Mouse (Mus musculus) erythroblast, embryonic 14.5 days (primary cell): ENCODE measurements around the gene Slc8a1.

ENCODE experiments used
- GATA1 ChIP-seq: IDR thresholded peaks from 2 replicates; pipeline ENCODE4 v1.6.1; 2012; ENCODE audit warnings: low read length, inconsistent platforms, mixed read lengths
- TAL1 ChIP-seq: IDR thresholded peaks from 3 replicates; pipeline ENCODE4 v1.6.1; 2012; ENCODE audit warnings: low read length, inconsistent platforms, mixed read lengths

DNA sequence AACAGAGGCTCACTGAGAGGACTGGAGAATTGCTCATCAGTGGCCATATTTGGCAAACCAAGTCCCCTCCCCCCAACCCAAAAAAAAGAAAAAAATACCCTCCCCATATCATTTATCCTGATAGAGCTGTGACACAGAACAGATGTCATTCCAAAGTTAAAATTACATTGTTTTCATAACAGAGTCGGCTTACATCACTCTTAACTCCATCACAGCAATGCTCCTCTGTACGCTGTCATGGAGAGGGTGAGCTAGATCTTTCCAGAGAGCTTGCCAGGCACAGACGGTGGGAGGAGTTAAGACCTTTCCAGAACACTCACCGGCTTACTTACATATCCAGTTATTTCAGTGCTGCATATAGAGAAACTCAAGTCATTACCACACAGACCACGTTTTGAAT lies 269.2 kb downstream of the Slc8a1 start:
- TF ChIP-seq TAL1, result no peak
- no peak for TF ChIP-seq GATA1
